ENCODE assay signal across 17 mouse cellular contexts in genomic region chr12:38793697-38794096, GRCm38 (mm10). TPM values are rescaled to one million over a fixed set of nuclear protein-coding genes. Genes with fewer than 3 reads are reported as not detected.
DNase-seq lines count a peak whose midpoint lies in the region; ATAC-seq and TF ChIP-seq lines count a peak whose summit lies in the region.
"Had no signal": no experiment of that assay in that cellular context is flagged by ENCODE, and none has a peak within 500 bp of the region (broad histone marks: within the 10 kb centered on the region; RNA-seq: fewer than 3 reads in every experiment).

No protein-coding gene starts in this region.

- no peaks in the 10 kb centered on the region for H3K27me3 ChIP-seq in Patski
- H3K27me3 ChIP-seq: embryonic facial prominence, embryonic 12.5 days; hindbrain, embryonic 13.5 days had no signal

- CTCF ChIA-PET in Patski (lab: Charles Lee) = no interaction called here

- POLR2A ChIA-PET in Patski (lab: Charles Lee) = no interaction called here

- no peak for TF ChIP-seq CTCF in Patski (IDR thresholded peaks at IDR 0.05)

- DNase-seq in kidney, adult 11 months = peak; percentile 15
- DNase-seq in kidney, postnatal 10 days = no peak
- DNase-seq in MN1 (ENCODE audit: low spot score) = peak; percentile 35
- no peak for DNase-seq in Patski (ENCODE audit: low read depth, low spot score)
- DNase-seq in kidney, postnatal 14 days = peak; percentile 10
- DNase-seq in spleen, adult 12 weeks (ENCODE audit: low spot score) = no peak
- DNase-seq: cerebellum, adult 9-10 months; heart, postnatal 14 days; layer of hippocampus, postnatal 36 days; left cerebral cortex, postnatal 4 days; lung, adult 2 months; thymus, postnatal 14 days had no signal

- ATAC-seq in Patski = peak; percentile 74
- ATAC-seq in granulocyte monocyte progenitor cell, adult 5-6 weeks (replicated peaks; ENCODE audit: poor library complexity, severe bottlenecking) = no peak
- ATAC-seq: forebrain, embryonic 16.5 days had no signal

- in situ Hi-C loops in Patski (cut with MboI; ENCODE audit: low pct_unique_long_range_greater_than_20kb) = no loop called here

RNA-seq across cellular contexts. Expression of gene Etv1, which starts 14.5 kb away (rescaled TPM):
- 1.2 TPM for polyA plus RNA-seq in Patski (2021)
- total RNA-seq in granulocyte monocyte progenitor cell, adult 5-6 weeks (2014; fragmentation: Nextera tagmentation) = not detected in 2 replicates
- 0.30 TPM in 1 of 2 replicates, not detected in the other for total RNA-seq in granulocyte monocyte progenitor cell, adult 5-6 weeks (2017)
- total RNA-seq: MEL had no signal

Comparison
In these comparisons a context has a peak if more than half of its experiments do, and no peak if none do; other contexts are left out.
1. DNase-seq: peak in kidney, adult 11 months (single experiment), MN1 (single experiment) and kidney, postnatal 14 days (single experiment); none in kidney, postnatal 10 days (single experiment), Patski (single experiment) and spleen, adult 12 weeks (single experiment).